Comparison of ENCODE assay signal across 21 mouse cellular contexts in the genomic region with DNA sequence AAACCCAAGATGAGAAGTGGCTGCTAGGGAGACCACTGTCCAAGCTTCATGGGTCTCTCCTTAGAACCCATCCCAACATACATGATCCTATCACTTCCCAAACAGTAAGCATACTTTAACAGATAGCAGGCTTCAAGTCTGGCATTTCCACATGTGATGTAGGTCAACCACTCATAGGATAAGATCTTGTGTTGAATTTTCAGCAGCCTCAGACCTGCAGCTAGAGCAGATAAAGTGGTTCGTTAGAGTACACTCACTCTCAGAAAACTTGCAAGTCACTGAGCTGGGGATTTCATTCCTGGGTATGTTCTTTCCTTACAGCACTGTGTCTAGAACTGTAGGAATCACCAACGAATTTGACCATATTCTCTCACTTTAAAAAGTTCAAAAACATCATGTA.
DNase-seq lines count a peak whose midpoint lies in the region; ATAC-seq and TF ChIP-seq lines count a peak whose summit lies in the region.
"Had no signal": no experiment of that assay in that cellular context is flagged by ENCODE, and none has a peak within 500 bp of the region (broad histone marks: within the 10 kb centered on the region; RNA-seq: fewer than 3 reads in every experiment).

No protein-coding gene starts in this region.

- no peak overlapping the region for H3K27ac ChIP-seq in heart, embryonic 12.5 days (ENCODE audit: poor library complexity, severe bottlenecking)
- peak overlapping the region; percentile 86 for H3K27ac ChIP-seq in MEL (ENCODE audit: control insufficient read depth, low read depth, low read length)
- H3K27ac ChIP-seq in kidney, embryonic 16.5 days (ENCODE audit: low read length) = no peak overlapping the region
- H3K27ac ChIP-seq: embryonic facial prominence, embryonic 10.5 days; embryonic facial prominence, embryonic 12.5 days; forebrain, embryonic 13.5 days; forebrain, embryonic 15.5 days had no signal

- H3K79me2 ChIP-seq in MEL (ENCODE audit: control insufficient read depth, insufficient read depth, low read length, poor library complexity) = no peaks in the 10 kb centered on the region

- H3K4me3 ChIP-seq in heart, embryonic 12.5 days = no peak overlapping the region
- no peak overlapping the region for H3K4me3 ChIP-seq in MEL (ENCODE audit: control insufficient read depth in 1 of 2, insufficient read depth in 1 of 2, low read depth in 2 of 2, low read length in 2 of 2)
- H3K4me3 ChIP-seq in kidney, embryonic 16.5 days (ENCODE audit: low read length) = no peak overlapping the region
- H3K4me3 ChIP-seq: embryonic facial prominence, embryonic 10.5 days; embryonic facial prominence, embryonic 12.5 days; forebrain, embryonic 13.5 days; forebrain, embryonic 15.5 days had no signal

- H3K4me2 ChIP-seq in heart, embryonic 12.5 days = no peak overlapping the region
- no peak overlapping the region for H3K4me2 ChIP-seq in kidney, embryonic 16.5 days (replicated peaks; ENCODE audit: low read depth, low read length)
- H3K4me2 ChIP-seq: embryonic facial prominence, embryonic 12.5 days; forebrain, embryonic 13.5 days; forebrain, embryonic 15.5 days had no signal

- no peaks in the 10 kb centered on the region for H3K27me3 ChIP-seq in heart, embryonic 12.5 days (replicated peaks)
- H3K27me3 ChIP-seq in MEL (ENCODE audit: control insufficient read depth in 1 of 2, insufficient read depth in 2 of 2, low read length in 2 of 2) = no peaks in the 10 kb centered on the region
- H3K27me3 ChIP-seq in kidney, embryonic 16.5 days (ENCODE audit: insufficient read depth, low read length) = no peaks in the 10 kb centered on the region
- H3K27me3 ChIP-seq: embryonic facial prominence, embryonic 12.5 days; forebrain, embryonic 13.5 days; forebrain, embryonic 15.5 days had no signal

- no peaks in the 10 kb centered on the region for H3K36me3 ChIP-seq in heart, embryonic 12.5 days
- H3K36me3 ChIP-seq in MEL (ENCODE audit: control insufficient read depth in 1 of 2, insufficient read depth in 2 of 2, low read length in 2 of 2) = peaks cover 0 to 42% of the 10 kb centered on the region in 2 experiments; a peak in 2 of 4 replicates
- no peaks in the 10 kb centered on the region for H3K36me3 ChIP-seq in kidney, embryonic 16.5 days (ENCODE audit: insufficient read depth, low read length)
- H3K36me3 ChIP-seq: embryonic facial prominence, embryonic 10.5 days; embryonic facial prominence, embryonic 12.5 days; forebrain, embryonic 15.5 days had no signal

- peak; percentile 82 to 90 for TF ChIP-seq EP300 in MEL (IDR thresholded peaks at IDR 0.05; ENCODE audit: low read depth in 1 of 2, low read length in 2 of 2)

- peak; percentile 35 for DNase-seq in heart, adult 11 months
- peak; percentile 17 for DNase-seq in 416B (ENCODE audit: low read depth)
- DNase-seq in MEL (ENCODE audit: low read depth, low spot score) = peak; percentile 54
- DNase-seq in layer of hippocampus, postnatal 14 days (ENCODE audit: low spot score in 2 of 2) = no peak
- no peak for DNase-seq in ovary, postnatal 36 days (ENCODE audit: low spot score)
- DNase-seq: adrenal gland, adult 2 months; adrenal gland, postnatal 10 days; adrenal gland, postnatal 25 days; cerebellum, adult 11 months; cerebellum, adult 2 months; cerebellum, adult 9-10 months; cerebellum, postnatal 10 days; cerebellum, postnatal 25 days; forebrain, postnatal 0 days had no signal

- TF ChIP-seq CTCF in MEL (IDR thresholded peaks at IDR 0.05 in 2 of 3, conservative IDR thresholded peaks at IDR 0.05 in 1 of 3; ENCODE audit: control insufficient read depth in 1 of 3, insufficient read depth in 1 of 3, low read depth in 2 of 3, low read length in 3 of 3, poor library complexity in 1 of 3, severe bottlenecking in 1 of 3) = no peak

- no peak for TF ChIP-seq RAD21 in MEL (IDR thresholded peaks at IDR 0.05; ENCODE audit: low read depth, low read length)

- no peaks in the 10 kb centered on the region for H3K4me1 ChIP-seq in heart, embryonic 12.5 days (replicated peaks)
- H3K4me1 ChIP-seq in MEL (ENCODE audit: control insufficient read depth in 1 of 2, insufficient read depth in 2 of 2, low read length in 2 of 2) = peaks cover 40 to 41% of the 10 kb centered on the region in 2 experiments
- H3K4me1 ChIP-seq in kidney, embryonic 16.5 days (ENCODE audit: insufficient read depth, low read length) = no peaks in the 10 kb centered on the region
- H3K4me1 ChIP-seq: embryonic facial prominence, embryonic 10.5 days; embryonic facial prominence, embryonic 12.5 days; forebrain, embryonic 13.5 days; forebrain, embryonic 15.5 days had no signal

- no peaks in the 10 kb centered on the region for H3K9me3 ChIP-seq in heart, embryonic 12.5 days (replicated peaks)
- no peaks in the 10 kb centered on the region for H3K9me3 ChIP-seq in MEL (replicated peaks; ENCODE audit: insufficient read depth, low read length)
- no peaks in the 10 kb centered on the region for H3K9me3 ChIP-seq in kidney, embryonic 16.5 days (ENCODE audit: low read length)
- H3K9me3 ChIP-seq: embryonic facial prominence, embryonic 10.5 days; embryonic facial prominence, embryonic 12.5 days; forebrain, embryonic 13.5 days; forebrain, embryonic 15.5 days had no signal

- H3K9ac ChIP-seq in heart, embryonic 12.5 days = no peak overlapping the region
- no peak overlapping the region for H3K9ac ChIP-seq in MEL (ENCODE audit: control insufficient read depth, low read depth, low read length, poor library complexity, severe bottlenecking)
- no peak overlapping the region for H3K9ac ChIP-seq in kidney, embryonic 16.5 days (replicated peaks; ENCODE audit: low read length)
- H3K9ac ChIP-seq: embryonic facial prominence, embryonic 12.5 days; forebrain, embryonic 13.5 days; forebrain, embryonic 15.5 days; forebrain, postnatal 0 days had no signal

- WGBS in heart, embryonic 12.5 days = 47% methylated on average over 2 of the region's 2 CpGs
- 73% methylated on average over 2 of the region's 2 CpGs for WGBS in kidney, embryonic 16.5 days

- no peak for ATAC-seq in heart, embryonic 12.5 days (ENCODE audit: insufficient number of reproducible peaks, low FRiP score)
- peak; percentile 35 for ATAC-seq in megakaryocyte progenitor cell, adult 5-6 weeks (replicated peaks; ENCODE audit: poor library complexity)
- no peak for ATAC-seq in kidney, embryonic 16.5 days (ENCODE audit: low FRiP score, low TSS enrichment)
- ATAC-seq: forebrain, embryonic 13.5 days; forebrain, embryonic 15.5 days; forebrain, postnatal 0 days had no signal

- TF ChIP-seq POLR2A in MEL (IDR thresholded peaks at IDR 0.05; ENCODE audit: control insufficient read depth in 1 of 2, insufficient read depth in 1 of 2, low read depth in 1 of 2, low read length in 2 of 2, poor library complexity in 1 of 2) = no peak

TF ChIP-seq in MEL, 35 proteins besides CTCF, POLR2A, EP300 and RAD21:
- TF ChIP-seq E2F4 (IDR thresholded peaks at IDR 0.05; ENCODE audit: borderline replicate concordance, low read depth, low read length) (no peak), MYB (IDR thresholded peaks at IDR 0.05; ENCODE audit: low read depth, low read length) (peak; percentile 76), SIN3A (IDR thresholded peaks at IDR 0.05; ENCODE audit: low read length) (peak; percentile 60; the same call in 1 of the 2 replicates), MAFK (IDR thresholded peaks at IDR 0.05; ENCODE audit: borderline replicate concordance, low read depth, low read length) (no peak), NRF1 (IDR thresholded peaks at IDR 0.05; ENCODE audit: insufficient read depth, low read depth, low read length, poor library complexity, severe bottlenecking) (no peak), ZNF384 (IDR thresholded peaks at IDR 0.05; ENCODE audit: low read depth, low read length) (no peak), GABPA (IDR thresholded peaks at IDR 0.05; ENCODE audit: low read depth, low read length) (0 out of 2 replicates have a peak, but pooled peaks have one; percentile 44), MXI1 (IDR thresholded peaks at IDR 0.05; ENCODE audit: low read depth, low read length) (no peak), MAX (IDR thresholded peaks at IDR 0.05; ENCODE audit: low read length) (no peak), ETS1 (IDR thresholded peaks at IDR 0.05; ENCODE audit: low read depth, low read length) (peak; percentile 82), HCFC1 (IDR thresholded peaks at IDR 0.05; ENCODE audit: low read depth, low read length) (no peak), USF2 (IDR thresholded peaks at IDR 0.05; ENCODE audit: borderline replicate concordance in 1 of 2, insufficient read depth in 1 of 2, low read depth in 1 of 2, low read length in 2 of 2) (no peak), ZC3H11A (IDR thresholded peaks at IDR 0.05; ENCODE audit: low read depth, low read length) (no peak), ELF1 (IDR thresholded peaks at IDR 0.05; ENCODE audit: low read depth, low read length) (no peak), RCOR1 (IDR thresholded peaks at IDR 0.05; ENCODE audit: low read depth, low read length) (peak; percentile 69), GATA1 (IDR thresholded peaks at IDR 0.05; ENCODE audit: low read depth, low read length) (peak; percentile 86), BHLHE40 (IDR thresholded peaks at IDR 0.05; ENCODE audit: borderline replicate concordance, low read depth, low read length) (peak; percentile 70; the same call in 1 of the 2 replicates), USF1 (IDR thresholded peaks at IDR 0.05; ENCODE audit: low read depth, low read length) (no peak), TBP (IDR thresholded peaks at IDR 0.05; ENCODE audit: low read depth, low read length) (0 out of 2 replicates have a peak, but pooled peaks have one; percentile 15), TCF12 (IDR thresholded peaks at IDR 0.05; ENCODE audit: low read depth, low read length) (peak; percentile 82), JUND (IDR thresholded peaks at IDR 0.05; ENCODE audit: low read depth, low read length) (no peak), POLR2AphosphoS5 (IDR thresholded peaks at IDR 0.05; ENCODE audit: borderline replicate concordance, low read depth, low read length) (no peak), MYC (IDR thresholded peaks at IDR 0.05; ENCODE audit: low read depth, low read length) (0 out of 2 replicates have a peak, but pooled peaks have one; percentile 20), CHD1 (IDR thresholded peaks at IDR 0.05; ENCODE audit: low read depth, low read length) (no peak)

Comparison
In these comparisons a context has a peak if more than half of its experiments do, and no peak if none do; other contexts are left out.
1. DNase-seq: peak in heart, adult 11 months (single experiment), 416B (single experiment) and MEL (single experiment); none in layer of hippocampus, postnatal 14 days (0 of 2) and ovary, postnatal 36 days (single experiment).